Mouse (Mus musculus) ES-E14 (cell line): Measurements from ENCODE around the gene Ppil6. TPM values are rescaled to one million over a fixed set of nuclear protein-coding genes. Genes with fewer than 3 reads are reported as not detected.

Experiments used
- DNase-seq: peaks from one replicate; pipeline ENCODE4 v3.0.0-alpha.2; 2013; ENCODE audit warnings: low read depth, low spot score
- H3K27ac ChIP-seq: 2 replicates; pipeline ENCODE4 v1.5.1; 2012; ENCODE audit warnings: low read depth, mild to moderate bottlenecking, low read length, moderate library complexity, mixed read lengths; ENCODE audit not compliant: poor library complexity, insufficient read depth, severe bottlenecking
- H3K36me3 ChIP-seq: 2 replicates; pipeline ENCODE4 v1.6.1; 2012; ENCODE audit warnings: mild to moderate bottlenecking, low read length, moderate library complexity, mixed read lengths; ENCODE audit not compliant: control insufficient read depth, poor library complexity, insufficient read depth, severe bottlenecking
- H3K4me1 ChIP-seq, 2 experiments: fragments of 150-350 bp in 1 of 2; sonication (generic) in 1 of 2; 2 replicates each; pipeline ENCODE4 v1.6.1; 2012; ENCODE audit warnings: low read length in 2 of 2, mild to moderate bottlenecking in 1 of 2, mixed read lengths in 1 of 2; ENCODE audit not compliant: control insufficient read depth in 2 of 2, insufficient read depth in 2 of 2, poor library complexity in 1 of 2
- H3K4me3 ChIP-seq, 2 experiments: fragments of 150-350 bp in 1 of 2; sonication (generic) in 1 of 2; 2 replicates each; pipeline ENCODE4 v1.5.1; 2012; ENCODE audit warnings: low read length in 2 of 2, low read depth in 1 of 2, mild to moderate bottlenecking in 1 of 2, mixed read lengths in 1 of 2; ENCODE audit not compliant: insufficient read depth in 1 of 2, poor library complexity in 1 of 2, severe bottlenecking in 1 of 2
- H3K9ac ChIP-seq: 2 replicates; pipeline ENCODE4 v1.6.1; 2012; ENCODE audit warnings: low read depth, mild to moderate bottlenecking, low read length, mixed read lengths; ENCODE audit not compliant: poor library complexity, insufficient read depth, severe bottlenecking
- H3K9me3 ChIP-seq: fragments of 150-350 bp; sonication (generic); 2 replicates; pipeline ENCODE4 v1.6.1; 2012; ENCODE audit warnings: low read depth, mild to moderate bottlenecking, low read length; ENCODE audit not compliant: control insufficient read depth, insufficient read depth
- CHD2 ChIP-seq: IDR thresholded peaks from 2 replicates; pipeline ENCODE4 v1.6.1; 2014; ENCODE audit warnings: mild to moderate bottlenecking, low read depth, low read length, inconsistent platforms
- HCFC1 ChIP-seq: IDR thresholded peaks from 2 replicates; pipeline ENCODE4 v1.6.1; 2012; ENCODE audit warnings: low read length, inconsistent platforms, borderline replicate concordance; ENCODE audit not compliant: insufficient read depth
- MAFK ChIP-seq: IDR thresholded peaks from 2 replicates; pipeline ENCODE4 v1.6.1; 2014; ENCODE audit warnings: mild to moderate bottlenecking, low read depth, low read length, inconsistent platforms; ENCODE audit not compliant: insufficient read depth
- ZC3H11A ChIP-seq: IDR thresholded peaks from 2 replicates; pipeline ENCODE4 v1.6.1; 2012; ENCODE audit warnings: low read depth, mild to moderate bottlenecking, inconsistent platforms, low read length, borderline replicate concordance
- ZNF384 ChIP-seq: IDR thresholded peaks from 2 replicates; pipeline ENCODE4 v1.6.1; 2012; ENCODE audit warnings: low read depth, low read length, inconsistent platforms
- in situ Hi-C, 2 experiments: fragments of 600-800 bp; cut with MboI; formaldehyde crosslinking; loops; one replicate each; pipeline ENCODE4 v1.15.1; 2025; ENCODE audit warnings: low sequenced_read_pairs in 2 of 2, inconsistent platforms in 1 of 2; ENCODE audit not compliant: unreplicated experiment in 2 of 2
- total RNA-seq: library from RNA; depleted of rRNA; stranded (reverse); fragments of 300-350 nt; gene quantifications from 2 replicates; pipeline ENCODE4 v1.2.3, GENCODE M21; 2012

The Ppil6 gene
- total RNA-seq, 1 experiment: not detected

- Histone ChIP-seq H3K4me3 (no peak overlapping the region), H3K9me3 (no peaks in the 10 kb centered on the region), H3K4me1 (peaks cover 0 to 8% of the 10 kb centered on the region in 2 experiments; a peak in 2 of 4 replicates), H3K27ac (no peak overlapping the region), H3K9ac (no peak overlapping the region), H3K36me3 (no peaks in the 10 kb centered on the region)
- no peak for DNase-seq
- in situ Hi-C loops: loop anchor here in 1 of 2 experiments (5.0 to 25.0 kb wide), 2 partner anchors 173 to 497 kb away; no protein-coding TSS in a partner anchor
- TF ChIP-seq ZC3H11A (peak; percentile 96), ZNF384 (no peak)
These were observed 18.9 kb downstream of the Ppil6 start for GRCm38 (mm10) chr10:41509160-41509559.

GRCm38 (mm10) chr10:41514301-41514700 is 24.1 kb downstream of the Ppil6 start:
- Histone ChIP-seq H3K27ac (no peak overlapping the region), H3K9ac (no peak overlapping the region), H3K4me1 (no peaks in the 10 kb centered on the region), H3K4me3 (no peak overlapping the region), H3K9me3 (no peaks in the 10 kb centered on the region), H3K36me3 (no peaks in the 10 kb centered on the region)
- in situ Hi-C loops: loop anchor here (10.0 to 25.0 kb wide), 3 partner anchors 120 to 502 kb away; no protein-coding TSS in a partner anchor
- no peak for DNase-seq
- TF ChIP-seq ZNF384: no peak

GRCm38 (mm10) chr10:41514921-41515320 is 24.7 kb downstream of the Ppil6 start:
- in situ Hi-C loops: loop anchor here (10.0 to 25.0 kb wide), 3 partner anchors 120 to 503 kb away; no protein-coding TSS in a partner anchor
- Histone ChIP-seq H3K4me1 (no peaks in the 10 kb centered on the region), H3K27ac (no peak overlapping the region), H3K9me3 (no peaks in the 10 kb centered on the region), H3K4me3 (no peak overlapping the region), H3K9ac (no peak overlapping the region), H3K36me3 (no peaks in the 10 kb centered on the region)
- TF ChIP-seq MAFK (no peak), CHD2 (no peak), ZC3H11A (no peak), ZNF384 (no peak), HCFC1 (no peak)
- no peak for DNase-seq

- H3K4me3 ChIP-seq: peak overlapping the region; percentile 81 to 91
- H3K27ac ChIP-seq: peak overlapping the region; percentile 76
- H3K9ac ChIP-seq: peak overlapping the region; percentile 93
- H3K36me3 ChIP-seq: no peaks in the 10 kb centered on the region
- in situ Hi-C loops: loop anchor here (10.0 to 25.0 kb wide), 3 partner anchors 116 to 506 kb away; no protein-coding TSS in a partner anchor
- no peak for TF ChIP-seq CHD2
- TF ChIP-seq ZC3H11A: peak; percentile 58
- TF ChIP-seq ZNF384: peak; percentile 93
- no peak for TF ChIP-seq MAFK
- H3K9me3 ChIP-seq: no peaks in the 10 kb centered on the region
- peak; percentile 53 for DNase-seq
- peaks cover 0 to 3% of the 10 kb centered on the region in 2 experiments; a peak in 2 of 4 replicates for H3K4me1 ChIP-seq
These were observed 28.3 kb downstream of the Ppil6 start for GRCm38 (mm10) chr10:41518508-41518980.

- Histone ChIP-seq H3K4me1 (peaks cover 0 to 4% of the 10 kb centered on the region in 2 experiments; a peak in 2 of 4 replicates), H3K9ac (peak within 1 kb of the TSS; percentile 96), H3K9me3 (no peaks in the 10 kb centered on the region), H3K4me3 (peak within 1 kb of the TSS; percentile 81 to 91), H3K36me3 (no peaks in the 10 kb centered on the region), H3K27ac (peak within 1 kb of the TSS; percentile 99)
- in situ Hi-C loops: loop anchor here (10.0 to 25.0 kb wide), 3 partner anchors 116 to 507 kb away; no protein-coding TSS in a partner anchor
- DNase-seq: peak; percentile 86
- no peak for TF ChIP-seq ZC3H11A
- no peak for TF ChIP-seq CHD2
- 0 out of 2 replicates have a peak, but pooled peaks have one; percentile 29 for TF ChIP-seq HCFC1
- no peak for TF ChIP-seq ZNF384
- TF ChIP-seq MAFK: peak; percentile 35; the same call in 1 of the 2 replicates
These were observed 28.9 kb downstream of the Ppil6 start, which contains the start of gene Cd164 for GRCm38 (mm10) chr10:41518981-41519618. Cd164 (plus strand) TSS chr10:41519414.
